Mouse (Mus musculus) gastrocnemius, adult 8-10 months (tissue): ENCODE data around the gene Ap2a1. TPM values are rescaled to one million over a fixed set of nuclear protein-coding genes. Genes with fewer than 3 reads are reported as not detected.
A peak's percentile ranks its signal among the peaks of the same experiment; 100 is the strongest.

ENCODE experiments used
- DNase-seq, 2 experiments: peaks; one replicate each; pipeline ENCODE4 v3.0.0; 2022; ENCODE audit warnings: low spot score in 2 of 2
- total RNA-seq, 4 experiments: library from RNA; stranded (reverse); gene quantifications; 2 replicates each; pipeline ENCODE4 v1.2.4; 2022

The Ap2a1 gene
- total RNA-seq, 4 experiments from 2014 or later: 63.5 to 67.9 (median 65.5) TPM

GRCm38 (mm10) chr7:44866276-44867009 is 62.9 kb downstream of the Ap2a1 start:
- DNase-seq: peak; percentile 43 to 61

GRCm38 (mm10) chr7:44864595-44865542 is 64.4 kb downstream of the Ap2a1 start:
- no peak for DNase-seq

DNA sequence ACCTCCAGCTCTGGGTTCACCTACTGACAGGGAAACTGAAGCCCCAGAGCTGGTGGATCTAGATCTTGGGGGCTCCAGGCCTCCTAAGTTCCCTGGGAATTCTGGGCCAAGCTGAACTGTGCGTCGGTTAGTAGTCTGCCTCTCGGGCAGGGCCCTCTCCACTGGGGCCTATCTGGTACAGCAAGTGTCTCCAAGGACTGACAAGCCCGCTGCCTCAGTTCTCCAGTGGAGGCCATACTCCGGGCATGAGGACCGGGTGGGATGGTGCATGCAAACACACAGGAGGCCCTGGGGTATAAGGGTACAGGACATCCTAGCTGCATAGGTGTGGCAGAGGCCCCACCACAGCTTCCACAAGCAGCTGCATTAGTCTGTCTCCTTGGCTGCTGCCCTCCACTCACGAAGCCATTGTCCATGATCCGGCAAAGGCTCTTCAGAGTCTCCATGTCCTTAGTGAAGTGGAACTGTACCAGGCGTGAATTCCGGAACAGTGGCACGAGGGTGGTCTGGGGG is 65.3 kb downstream of the Ap2a1 start:
- DNase-seq: no peak

GRCm38 (mm10) chr7:44863210-44863609 is 66.1 kb downstream of the Ap2a1 start:
- DNase-seq: no peak

GRCm38 (mm10) chr7:44862434-44862833 is 66.9 kb downstream of the Ap2a1 start:
- no peak for DNase-seq

GRCm38 (mm10) chr7:44861429-44861816 is 67.9 kb downstream of the Ap2a1 start:
- no peak for DNase-seq

GRCm38 (mm10) chr7:44860576-44861428 is 68.5 kb downstream of the Ap2a1 start:
- peak in 1 of 2 experiments; percentile 52 for DNase-seq

DNA sequence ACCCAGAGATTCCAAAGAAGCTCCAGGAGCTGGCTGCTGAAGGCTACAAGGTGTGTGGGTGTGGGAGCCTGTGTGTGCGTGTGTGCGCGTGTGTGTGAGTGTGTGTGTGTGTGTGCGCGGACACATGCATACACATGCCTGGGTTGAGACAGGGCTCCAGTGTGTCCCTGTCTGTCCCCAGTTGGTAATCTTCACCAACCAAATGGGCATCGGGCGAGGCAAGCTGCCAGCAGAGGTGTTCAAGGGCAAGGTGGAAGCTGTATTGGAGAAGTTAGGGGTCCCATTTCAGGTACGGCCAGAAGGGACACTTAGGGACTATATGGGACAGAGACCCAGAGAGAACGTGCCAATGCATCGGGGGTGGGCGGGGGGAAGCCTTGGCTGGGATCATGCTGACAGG is 69.4 kb downstream of the Ap2a1 start:
- DNase-seq: no peak

DNA sequence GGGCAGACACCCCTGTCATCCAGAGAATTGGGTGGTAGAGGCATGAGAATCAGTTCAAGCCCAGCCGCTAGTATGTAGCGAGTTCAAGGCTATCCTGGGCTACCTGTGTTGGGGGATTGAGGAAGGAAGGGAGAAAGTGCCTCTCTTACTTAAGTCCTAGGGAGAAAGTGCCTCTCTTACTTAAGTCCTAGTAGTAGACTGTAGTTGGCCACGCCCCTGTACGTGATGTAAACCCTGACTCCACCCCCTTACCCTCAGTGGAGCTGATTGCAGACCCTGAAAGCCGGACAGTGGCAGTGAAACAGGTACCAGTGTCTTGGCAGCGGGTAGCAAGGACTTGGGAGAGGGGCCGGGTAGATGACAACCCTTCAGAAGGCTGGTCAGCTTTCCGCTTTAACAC is 71.4 kb downstream of the Ap2a1 start:
- no peak for DNase-seq

- peak; percentile 76 to 84 for DNase-seq
These were observed 72.2 kb downstream of the Ap2a1 start, which contains the start of gene Pnkp for GRCm38 (mm10) chr7:44857042-44857552. TSS of gene Pnkp (plus strand) at chr7:44857139.

DNA sequence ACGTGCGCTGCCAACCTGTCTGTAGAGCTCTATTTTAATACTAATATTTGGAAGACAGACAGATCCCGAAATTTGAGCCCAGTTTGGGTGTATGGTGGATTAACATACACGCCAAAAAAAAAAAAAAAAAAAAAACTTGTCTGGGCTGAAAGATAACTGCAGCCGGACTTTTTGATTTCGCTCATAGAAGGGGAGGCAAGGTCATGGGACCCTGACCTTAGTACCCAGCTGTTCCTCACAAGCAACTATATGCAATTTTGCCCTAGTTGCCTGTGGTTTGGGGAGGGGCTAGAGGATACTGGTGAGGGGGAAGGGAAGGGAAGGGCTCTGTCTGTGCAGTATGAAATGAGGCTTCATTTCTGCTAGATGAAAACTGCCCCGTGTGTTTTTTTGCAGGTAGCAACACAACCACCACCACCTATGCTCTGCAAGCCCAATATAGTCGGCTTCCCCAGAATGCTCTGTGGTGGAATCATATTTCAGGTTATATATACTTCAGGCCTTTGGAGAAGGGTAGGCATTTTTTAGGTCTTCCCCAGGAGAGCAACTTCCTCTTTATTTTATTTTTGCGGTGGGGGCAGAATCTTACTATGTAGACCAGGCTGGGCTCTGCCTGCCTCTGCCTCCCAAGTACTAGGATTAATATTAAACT is 72.9 kb downstream of the Ap2a1 start:
- no peak for DNase-seq

- DNase-seq: no peak
These were observed 74.3 kb downstream of the Ap2a1 start for GRCm38 (mm10) chr7:44855036-44855435.

DNA sequence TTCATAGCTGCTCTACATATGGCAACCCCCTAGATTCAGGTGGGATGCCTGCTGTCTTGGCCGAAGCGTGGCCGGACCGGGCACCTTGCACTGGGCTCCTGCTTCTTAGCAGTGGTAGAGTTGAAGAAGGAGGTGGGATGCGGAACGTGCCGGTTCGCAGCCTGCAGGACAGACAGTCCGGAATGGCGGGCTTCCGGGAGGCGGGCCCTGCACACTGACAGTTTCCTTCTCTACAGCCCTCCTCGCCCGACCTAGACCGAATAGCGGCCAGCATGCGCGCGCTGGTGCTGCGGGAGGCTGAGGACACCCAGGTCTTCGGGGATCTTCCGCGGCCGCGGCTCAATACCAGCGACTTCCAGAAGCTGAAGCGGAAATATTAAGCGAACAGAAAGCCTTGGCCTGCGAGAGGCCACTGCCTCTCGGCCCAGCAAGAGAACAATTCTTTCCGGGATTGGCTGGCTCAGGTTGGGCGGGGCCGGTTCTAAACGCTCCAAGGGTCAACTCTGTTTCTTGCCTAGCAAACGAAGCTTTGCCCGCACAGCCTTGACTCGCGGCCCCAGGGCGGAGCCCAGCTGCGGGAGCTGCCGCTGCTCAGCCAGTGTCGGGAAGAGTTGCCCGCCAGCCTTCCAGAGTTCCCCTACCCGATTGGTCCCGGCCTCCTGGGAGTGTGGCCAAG is 74.8 kb downstream of the Ap2a1 start:
- DNase-seq: peak; percentile 72 to 83

GRCm38 (mm10) chr7:44853596-44854355 is 75.5 kb downstream of the Ap2a1 start:
- no peak for DNase-seq

GRCm38 (mm10) chr7:44853065-44853464 is 76.2 kb downstream of the Ap2a1 start:
- no peak for DNase-seq

DNA sequence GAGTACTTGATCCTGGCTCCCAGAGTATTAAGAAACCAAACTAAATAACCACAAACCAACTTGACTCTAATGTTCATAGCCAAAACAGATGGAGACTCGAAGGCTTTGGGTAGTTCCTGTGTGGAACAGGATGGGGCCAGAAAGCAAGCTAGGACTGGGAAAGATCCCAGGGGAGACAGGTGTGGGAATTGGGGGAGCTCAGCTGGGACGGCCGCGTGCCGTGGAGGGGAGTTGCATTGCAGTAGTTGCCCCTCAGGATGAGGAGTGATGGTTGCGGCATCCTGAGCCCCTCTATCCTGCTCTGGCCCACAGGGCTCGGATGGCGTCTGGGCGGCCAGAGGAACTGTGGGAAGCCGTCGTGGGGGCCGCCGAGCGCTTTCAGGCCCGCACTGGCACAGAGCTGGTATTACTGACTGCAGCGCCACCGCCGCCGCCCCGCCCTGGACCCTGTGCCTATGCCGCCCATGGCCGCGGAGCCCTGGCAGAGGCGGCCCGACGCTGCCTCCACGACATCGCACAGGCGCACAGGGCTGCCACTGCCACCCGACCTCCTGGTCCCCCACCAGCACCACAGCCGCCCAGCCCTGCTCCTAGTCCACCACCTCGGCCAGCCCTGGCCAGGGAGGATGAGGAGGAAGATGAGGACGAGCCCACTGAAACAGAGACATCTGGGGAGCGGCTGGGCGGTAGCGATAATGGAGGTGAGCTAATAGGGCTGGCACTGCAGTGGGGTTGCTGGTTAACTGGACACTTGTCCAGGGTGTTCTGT is 76.9 kb downstream of the Ap2a1 start:
- no peak for DNase-seq

DNA sequence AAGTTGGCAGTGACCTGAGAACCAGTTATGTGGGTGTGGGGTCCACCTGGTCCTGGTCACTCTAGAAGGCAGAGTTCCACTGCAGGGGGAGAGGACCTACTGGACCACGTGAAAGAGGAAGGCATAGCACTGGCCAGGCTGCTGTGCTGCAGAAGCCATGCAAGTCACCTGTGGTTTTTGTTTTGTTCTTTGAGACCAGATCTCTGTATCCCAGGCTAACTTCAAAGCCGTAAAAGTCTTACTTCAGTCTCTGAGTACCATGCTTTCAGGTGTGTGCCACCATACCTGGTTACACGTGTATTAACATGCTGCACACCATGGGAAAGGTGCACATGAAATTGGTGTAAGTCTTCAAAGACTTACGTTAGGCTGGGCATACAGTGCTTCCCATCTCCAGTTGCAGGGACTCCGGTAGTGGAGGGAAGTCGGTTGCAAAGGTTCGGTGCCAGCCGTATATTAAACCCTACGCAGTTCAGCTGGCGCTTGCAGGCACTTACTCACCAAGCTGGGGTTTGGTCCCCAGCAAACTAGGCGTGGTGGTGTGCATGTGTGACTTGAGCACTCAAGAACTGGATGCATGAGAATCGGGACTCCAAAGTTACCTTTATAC is 77.6 kb downstream of the Ap2a1 start:
- no peak for DNase-seq
